Mouse (Mus musculus) heart, postnatal 4 days (tissue): ENCODE measurements around the gene Prkch. TPM values are rescaled to one million over a fixed set of nuclear protein-coding genes. Genes with fewer than 3 reads are reported as not detected.

ENCODE experiments used
- DNase-seq: peaks from one replicate; pipeline ENCODE4 v3.0.0; 2021
- total RNA-seq, 2 experiments: library from RNA; stranded (reverse); gene quantifications; 2 replicates each; pipeline ENCODE4 v1.2.3; 2021

Gene Prkch
- total RNA-seq, 2 experiments from 2014 or later = 22.6 to 23.1 TPM

- DNase-seq = peak; percentile 40
These were observed 1.3 kb upstream of the Prkch start for GRCm38 (mm10) chr12:73583318-73583717.

GRCm38 (mm10) chr12:73583813-73584609, 585 bp upstream of the Prkch start:
- peak; percentile 62 for DNase-seq

- peak; percentile 16 for DNase-seq
These were observed 725 bp downstream of the Prkch start for GRCm38 (mm10) chr12:73585241-73585801.

GRCm38 (mm10) chr12:73585850-73586249, 1.3 kb downstream of the Prkch start:
- DNase-seq = no peak

- no peak for DNase-seq
These were observed 2.7 kb downstream of the Prkch start for GRCm38 (mm10) chr12:73587262-73587661.

GRCm38 (mm10) chr12:73590627-73591276, 6.2 kb downstream of the Prkch start:
- DNase-seq = no peak

- DNase-seq = peak; percentile 75
These were observed 7.0 kb downstream of the Prkch start for GRCm38 (mm10) chr12:73591625-73592024.

GRCm38 (mm10) chr12:73593021-73593798, 8.6 kb downstream of the Prkch start:
- DNase-seq = no peak

- DNase-seq = no peak
These were observed 9.7 kb downstream of the Prkch start for GRCm38 (mm10) chr12:73594177-73594745.

- DNase-seq = no peak
These were observed 10.6 kb downstream of the Prkch start for GRCm38 (mm10) chr12:73595226-73595625.

GRCm38 (mm10) chr12:73598241-73598640, 13.6 kb downstream of the Prkch start:
- DNase-seq = no peak

- DNase-seq = no peak
These were observed 15.9 kb downstream of the Prkch start for GRCm38 (mm10) chr12:73600457-73600856.

GRCm38 (mm10) chr12:73602974-73603373, 18.4 kb downstream of the Prkch start:
- no peak for DNase-seq

GRCm38 (mm10) chr12:73603653-73604052, 19.1 kb downstream of the Prkch start:
- DNase-seq = no peak

- no peak for DNase-seq
These were observed 20.2 kb downstream of the Prkch start for GRCm38 (mm10) chr12:73604762-73605161.

GRCm38 (mm10) chr12:73605174-73605573, 20.6 kb downstream of the Prkch start:
- DNase-seq = no peak

- DNase-seq = no peak
These were observed 22.9 kb downstream of the Prkch start for GRCm38 (mm10) chr12:73607381-73608064.

- DNase-seq = no peak
These were observed 23.4 kb downstream of the Prkch start for GRCm38 (mm10) chr12:73608065-73608397.

- DNase-seq = no peak
These were observed 24.7 kb downstream of the Prkch start for GRCm38 (mm10) chr12:73609262-73609661.

GRCm38 (mm10) chr12:73609676-73610545, 25.3 kb downstream of the Prkch start:
- DNase-seq = no peak

- no peak for DNase-seq
These were observed 26.3 kb downstream of the Prkch start for GRCm38 (mm10) chr12:73610831-73611370.
